Mouse (Mus musculus): ENCODE data around the gene Mfsd4b1. TPM values are rescaled to one million over a fixed set of nuclear protein-coding genes. Genes with fewer than 3 reads are reported as not detected.
A peak's percentile ranks its signal among the peaks of the same experiment; 100 is the strongest.
"Not testable (repeated sequence)": the region's sequence is repeated elsewhere in the genome, so short reads cannot be mapped to it uniquely, and the experiment has no call there.

The Mfsd4b1 gene
- total and polyA plus RNA-seq, 2 experiments from 2014 or later = 0.62 to 0.94 TPM

DNA sequence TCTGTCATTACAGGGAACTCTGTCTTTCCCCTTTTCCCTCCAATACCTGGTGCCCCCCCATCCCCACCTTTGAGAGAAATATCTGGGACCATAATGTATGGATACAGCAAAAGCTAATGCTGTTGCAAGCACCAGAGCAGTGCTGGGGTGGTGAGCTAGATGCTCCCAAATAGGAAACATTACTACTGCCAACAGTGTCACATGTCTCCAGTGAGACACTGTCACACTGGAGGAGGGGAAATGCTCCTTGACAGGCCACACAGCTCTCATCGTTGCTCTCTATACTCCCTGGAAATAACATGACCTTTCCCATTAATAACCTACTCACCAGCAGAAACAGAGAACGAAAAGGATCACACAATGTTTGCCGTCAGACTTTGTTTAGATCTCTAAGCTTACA lies 5.6 kb downstream of the Mfsd4b1 start:
- Histone ChIP-seq H3K27me3 (ENCODE audit: insufficient read depth, low read length) (no peaks in the 10 kb centered on the region), H3K4me3 (ENCODE audit: low read depth, low read length) (no peak overlapping the region), H3K27ac (ENCODE audit: low read depth, low read length) (no peak overlapping the region), H3K36me3 (ENCODE audit: insufficient read depth) (no peaks in the 10 kb centered on the region), H3K4me2 (ENCODE audit: low read depth) (no peak overlapping the region), H3K9me3 (ENCODE audit: low read length) (no peaks in the 10 kb centered on the region), H3K4me1 (ENCODE audit: insufficient read depth) (no peaks in the 10 kb centered on the region), H3K9ac (no peak overlapping the region)
- TF ChIP-seq CTCF (IDR thresholded peaks at IDR 0.05; ENCODE audit: low read depth) = no peak
- 60% methylated on average over 3 of the region's 3 CpGs for WGBS
- ATAC-seq (no peak), DNase-seq (no peak)

DNA sequence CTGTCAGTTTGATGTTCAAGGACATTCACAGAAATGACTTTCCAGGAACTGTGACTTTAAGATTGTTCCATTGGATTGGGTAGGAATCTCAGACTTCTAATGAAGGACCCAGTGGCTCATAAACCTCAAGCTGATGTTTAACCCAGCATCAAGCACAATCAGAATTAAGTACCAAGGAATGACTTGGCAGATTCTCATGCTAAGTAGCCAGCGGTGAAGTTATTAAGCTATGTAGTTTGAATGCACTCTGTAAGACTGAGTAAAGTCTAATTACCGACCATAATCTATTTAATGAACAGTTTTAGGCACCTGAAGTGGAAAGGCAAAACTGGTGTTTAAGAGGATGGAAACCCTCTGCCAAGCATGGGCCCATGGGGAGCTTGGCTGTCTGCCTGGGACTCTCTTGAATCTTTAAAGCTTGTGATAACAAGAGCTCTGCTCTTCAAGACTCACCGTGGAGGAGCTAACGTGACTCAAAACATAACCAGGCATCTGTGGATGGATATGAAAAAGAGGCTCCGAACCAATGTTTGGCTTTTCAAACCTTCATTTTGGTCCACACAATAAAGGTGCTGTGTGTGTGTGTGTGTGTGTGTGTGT lies 6.7 kb downstream of the Mfsd4b1 start:
- no peak for ATAC-seq
- no peak overlapping the region for H3K9ac ChIP-seq
- H3K27me3 ChIP-seq (ENCODE audit: insufficient read depth, low read length) = no peaks in the 10 kb centered on the region
- H3K9me3 ChIP-seq (ENCODE audit: low read length) = no peaks in the 10 kb centered on the region
- WGBS = 56% methylated on average over 5 of the region's 5 CpGs
- DNase-seq = no peak
- no peak overlapping the region for H3K4me3 ChIP-seq (ENCODE audit: low read depth, low read length)
- no peak for TF ChIP-seq CTCF (IDR thresholded peaks at IDR 0.05; ENCODE audit: low read depth)
- H3K4me2 ChIP-seq (ENCODE audit: low read depth) = no peak overlapping the region
- H3K36me3 ChIP-seq (ENCODE audit: insufficient read depth) = no peaks in the 10 kb centered on the region
- H3K27ac ChIP-seq (ENCODE audit: low read depth, low read length) = no peak overlapping the region
- H3K4me1 ChIP-seq (ENCODE audit: insufficient read depth) = no peaks in the 10 kb centered on the region

DNA sequence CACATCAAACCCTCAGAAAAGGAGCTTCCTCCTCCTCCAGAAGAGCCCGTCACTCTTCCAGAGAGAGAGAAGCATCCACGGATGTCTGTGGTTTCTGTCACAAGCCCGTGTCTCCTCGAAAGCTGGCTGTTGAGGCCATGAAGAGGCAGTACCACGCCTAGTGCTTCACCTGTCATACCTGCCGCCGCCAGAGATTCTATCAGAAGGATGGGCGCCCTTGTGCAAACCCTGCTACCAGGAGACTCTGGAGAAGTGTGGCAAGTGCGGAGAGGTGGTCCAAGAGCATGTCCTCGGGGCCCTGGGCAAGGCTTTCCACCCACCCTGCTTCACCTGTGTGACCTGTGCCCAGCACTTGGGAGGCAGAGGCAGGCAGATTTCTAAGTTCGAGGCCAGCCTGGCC lies 15.5 kb downstream of the Mfsd4b1 start:
- no peak overlapping the region for H3K9ac ChIP-seq
- no peaks in the 10 kb centered on the region for H3K27me3 ChIP-seq (ENCODE audit: insufficient read depth, low read length)
- ATAC-seq (no peak), DNase-seq (no peak)
- no peak overlapping the region for H3K4me2 ChIP-seq (ENCODE audit: low read depth)
- no peaks in the 10 kb centered on the region for H3K4me1 ChIP-seq (ENCODE audit: insufficient read depth)
- no peaks in the 10 kb centered on the region for H3K36me3 ChIP-seq (ENCODE audit: insufficient read depth)
- H3K9me3 ChIP-seq (ENCODE audit: low read length) = no peaks in the 10 kb centered on the region
- no peak overlapping the region for H3K4me3 ChIP-seq (ENCODE audit: low read depth, low read length)
- no peak for TF ChIP-seq CTCF (IDR thresholded peaks at IDR 0.05; ENCODE audit: low read depth)
- 89% methylated on average over 11 of the region's 11 CpGs for WGBS
- H3K27ac ChIP-seq (ENCODE audit: low read depth, low read length) = no peak overlapping the region

DNA sequence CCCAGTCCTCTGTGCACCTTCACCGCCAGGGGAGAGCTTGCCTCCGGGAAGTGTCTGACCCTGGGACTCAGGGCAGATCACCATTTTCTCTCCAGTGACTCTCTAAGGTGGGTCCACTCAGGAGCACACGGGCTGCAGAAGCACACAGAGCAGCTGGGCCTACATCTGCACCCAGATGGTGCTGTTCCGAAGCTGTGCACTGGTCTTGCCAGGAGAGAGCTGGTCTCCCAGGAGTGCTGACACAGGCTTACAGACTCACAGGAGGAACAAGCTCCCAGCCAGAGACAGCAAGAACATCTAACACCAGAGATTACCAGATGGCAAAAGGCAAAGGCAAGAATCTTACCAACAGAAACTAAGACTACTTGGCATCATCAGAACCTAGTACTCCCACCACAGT lies 16.2 kb downstream of the Mfsd4b1 start:
- not testable (repeated sequence) for DNase-seq; H3K36me3 ChIP-seq (ENCODE audit: insufficient read depth); H3K27me3 ChIP-seq (ENCODE audit: insufficient read depth, low read length); H3K9me3 ChIP-seq (ENCODE audit: low read length); H3K4me2 ChIP-seq (ENCODE audit: low read depth); ATAC-seq; H3K27ac ChIP-seq (ENCODE audit: low read depth, low read length); H3K4me1 ChIP-seq (ENCODE audit: insufficient read depth); H3K4me3 ChIP-seq (ENCODE audit: low read depth, low read length); H3K9ac ChIP-seq
- WGBS = 88% methylated on average over 4 of the region's 4 CpGs

DNA sequence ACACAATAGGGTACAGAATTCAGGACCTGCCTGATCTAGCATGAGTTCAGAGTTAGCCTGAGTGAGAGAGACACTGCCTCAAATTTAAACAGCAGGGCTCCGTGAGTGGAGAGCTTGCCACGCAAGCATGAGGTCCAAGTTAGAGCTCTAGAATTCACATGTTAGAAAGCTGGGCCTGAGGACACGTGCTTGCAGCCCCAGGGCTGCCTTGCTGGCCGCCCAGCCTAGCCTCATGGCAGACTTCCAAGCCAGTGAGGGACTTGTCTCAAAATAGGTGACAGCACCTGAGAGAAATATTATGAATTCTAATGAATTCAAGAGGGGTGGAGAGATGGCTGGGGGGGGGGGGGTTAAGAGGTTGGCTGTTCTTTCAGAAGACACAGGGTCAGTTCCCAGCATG lies 17.1 kb downstream of the Mfsd4b1 start:
- WGBS = 92% methylated on average over 4 of the region's 4 CpGs
- TF ChIP-seq CTCF (IDR thresholded peaks at IDR 0.05; ENCODE audit: low read depth) = no peak
- Histone ChIP-seq H3K36me3 (ENCODE audit: insufficient read depth) (no peaks in the 10 kb centered on the region), H3K4me1 (ENCODE audit: insufficient read depth) (no peaks in the 10 kb centered on the region), H3K27me3 (ENCODE audit: insufficient read depth, low read length) (no peaks in the 10 kb centered on the region), H3K4me2 (ENCODE audit: low read depth) (no peak overlapping the region), H3K9me3 (ENCODE audit: low read length) (no peaks in the 10 kb centered on the region), H3K9ac (no peak overlapping the region), H3K4me3 (ENCODE audit: low read depth, low read length) (no peak overlapping the region), H3K27ac (ENCODE audit: low read depth, low read length) (no peak overlapping the region)
- ATAC-seq (no peak), DNase-seq (no peak)

DNA sequence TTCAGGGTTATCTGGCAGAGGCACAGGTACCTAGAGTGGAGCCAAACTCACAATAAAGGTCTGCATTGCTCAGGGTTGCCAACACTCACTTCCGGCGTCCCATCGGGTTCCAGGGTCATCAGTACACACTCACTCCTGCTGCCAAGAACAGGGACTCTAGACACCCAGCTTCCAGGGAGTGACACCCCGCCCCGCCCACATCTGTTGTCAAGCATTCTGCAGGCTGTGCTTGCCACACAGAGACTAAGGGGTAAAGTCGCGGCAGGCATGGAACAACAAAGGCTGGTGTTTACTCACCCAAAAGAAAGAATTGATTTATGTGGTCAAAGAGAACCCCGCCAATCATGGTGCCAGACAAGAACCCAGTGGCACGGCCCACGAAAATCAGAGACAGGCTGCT lies 18.1 kb downstream of the Mfsd4b1 start:
- no peaks in the 10 kb centered on the region for H3K27me3 ChIP-seq (ENCODE audit: insufficient read depth, low read length)
- H3K4me2 ChIP-seq (ENCODE audit: low read depth) = no peak overlapping the region
- H3K9me3 ChIP-seq (ENCODE audit: low read length) = no peaks in the 10 kb centered on the region
- TF ChIP-seq CTCF (IDR thresholded peaks at IDR 0.05; ENCODE audit: low read depth) = no peak
- ATAC-seq = peak; percentile 48
- no peak for DNase-seq
- 38% methylated on average over 10 of the region's 10 CpGs for WGBS
- no peak overlapping the region for H3K27ac ChIP-seq (ENCODE audit: low read depth, low read length)
- no peaks in the 10 kb centered on the region for H3K36me3 ChIP-seq (ENCODE audit: insufficient read depth)
- no peak overlapping the region for H3K4me3 ChIP-seq (ENCODE audit: low read depth, low read length)
- H3K4me1 ChIP-seq (ENCODE audit: insufficient read depth) = no peaks in the 10 kb centered on the region
- no peak overlapping the region for H3K9ac ChIP-seq

DNA sequence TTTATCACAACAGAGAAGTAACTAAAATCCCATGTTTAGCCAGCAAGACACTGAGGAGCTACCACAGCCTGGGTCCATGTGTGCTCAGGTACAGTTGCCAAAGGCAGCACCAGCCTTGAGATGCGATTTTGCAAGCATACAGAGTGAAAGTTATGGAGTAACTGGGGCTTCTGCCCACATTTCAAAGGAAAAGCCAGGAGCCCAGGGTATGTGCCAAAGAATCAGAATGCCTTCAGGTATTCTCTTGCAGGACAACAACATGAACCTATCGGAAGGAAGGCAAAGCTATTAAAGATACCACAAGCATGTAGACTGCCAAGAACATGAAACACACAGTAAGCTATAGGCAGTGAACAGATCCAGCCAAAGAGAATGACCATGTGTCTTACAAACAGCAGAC lies 24.3 kb downstream of the Mfsd4b1 start:
- Histone ChIP-seq H3K4me3 (ENCODE audit: low read depth, low read length) (no peak overlapping the region), H3K9ac (no peak overlapping the region), H3K27ac (ENCODE audit: low read depth, low read length) (no peak overlapping the region), H3K9me3 (ENCODE audit: low read length) (no peaks in the 10 kb centered on the region), H3K27me3 (ENCODE audit: insufficient read depth, low read length) (no peaks in the 10 kb centered on the region), H3K36me3 (ENCODE audit: insufficient read depth) (no peaks in the 10 kb centered on the region), H3K4me1 (ENCODE audit: insufficient read depth) (no peaks in the 10 kb centered on the region), H3K4me2 (ENCODE audit: low read depth) (no peak overlapping the region)
- WGBS = 93% methylated on average over 2 of the region's 2 CpGs
- no peak for DNase-seq
- TF ChIP-seq CTCF (IDR thresholded peaks at IDR 0.05; ENCODE audit: low read depth) = no peak
- no peak for ATAC-seq

DNA sequence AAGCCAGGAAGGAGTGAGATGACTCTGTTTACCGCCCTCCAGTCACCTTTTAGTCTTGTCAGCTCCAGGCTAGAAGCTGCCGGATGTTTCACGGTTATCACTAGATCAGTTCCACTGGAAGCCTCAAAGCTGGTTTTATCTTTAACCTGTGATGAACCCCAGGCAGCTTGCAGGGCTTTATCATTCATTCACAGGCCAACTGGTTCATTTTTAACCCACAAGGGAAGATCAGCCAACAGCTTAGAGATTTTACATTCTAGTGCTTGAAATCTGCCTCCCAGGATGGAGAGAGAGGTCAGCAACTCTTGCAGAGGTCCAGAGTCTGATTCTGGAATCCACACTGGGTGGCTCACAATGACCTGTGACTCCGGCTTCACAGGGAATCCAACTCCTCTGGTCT lies 33.9 kb downstream of the Mfsd4b1 start:
- Histone ChIP-seq H3K27ac (ENCODE audit: low read depth, low read length) (no peak overlapping the region), H3K9ac (no peak overlapping the region), H3K4me3 (ENCODE audit: low read depth, low read length) (no peak overlapping the region), H3K9me3 (ENCODE audit: low read length) (no peaks in the 10 kb centered on the region), H3K4me1 (ENCODE audit: insufficient read depth) (no peaks in the 10 kb centered on the region), H3K27me3 (ENCODE audit: insufficient read depth, low read length) (no peaks in the 10 kb centered on the region), H3K4me2 (ENCODE audit: low read depth) (no peak overlapping the region), H3K36me3 (ENCODE audit: insufficient read depth) (no peaks in the 10 kb centered on the region)
- no peak for ATAC-seq
- WGBS = 81% methylated on average over 4 of the region's 4 CpGs
- TF ChIP-seq CTCF (IDR thresholded peaks at IDR 0.05; ENCODE audit: low read depth) = no peak
- DNase-seq = no peak
